Mouse (Mus musculus) 3T3-L1 (cell line): ENCODE measurements around the gene Lnpk.
A peak's percentile ranks its signal among the peaks of the same experiment; 100 is the strongest.

Experiments
- DNase-seq: peaks from one replicate; pipeline ENCODE4 v3.0.0-alpha.2; 2015; ENCODE audit warnings: low read depth, low spot score

The Lnpk gene

DNA sequence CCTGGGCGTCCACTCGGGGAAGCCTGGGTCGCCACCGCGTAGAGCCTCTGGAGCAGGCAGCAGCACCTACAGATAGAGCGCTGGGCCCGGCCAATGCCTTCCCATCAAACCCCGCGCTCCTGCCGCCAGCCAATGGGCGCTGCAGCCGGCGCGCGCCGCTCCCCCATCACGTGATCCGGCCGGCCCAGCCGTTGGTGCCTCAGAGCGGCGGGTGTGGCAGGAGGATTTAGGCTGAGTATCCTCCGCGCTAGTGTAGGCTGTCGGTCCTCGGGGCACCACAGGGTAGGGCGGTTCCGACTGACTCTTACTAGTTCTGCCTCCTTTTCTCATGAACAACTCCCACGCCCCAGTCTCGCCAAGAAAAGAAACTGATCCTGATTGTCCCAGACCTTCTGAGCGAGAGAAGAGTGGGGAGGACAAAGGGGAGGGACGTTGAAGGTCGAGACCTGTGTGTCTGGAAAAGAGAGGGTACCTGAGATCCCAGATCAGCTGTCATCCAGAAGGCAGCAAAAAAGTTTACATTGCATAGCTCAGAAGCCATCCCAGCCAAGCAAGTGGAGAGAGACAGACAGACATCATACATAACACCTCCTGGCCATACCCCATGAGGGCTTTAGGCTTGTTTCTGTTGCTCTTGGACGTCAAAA lies at the start of gene Lnpk:
Gene Lnpk (minus strand): TSS at position 593 of the 647 bp plus-strand sequence.
- peak; percentile 92 for DNase-seq

DNA sequence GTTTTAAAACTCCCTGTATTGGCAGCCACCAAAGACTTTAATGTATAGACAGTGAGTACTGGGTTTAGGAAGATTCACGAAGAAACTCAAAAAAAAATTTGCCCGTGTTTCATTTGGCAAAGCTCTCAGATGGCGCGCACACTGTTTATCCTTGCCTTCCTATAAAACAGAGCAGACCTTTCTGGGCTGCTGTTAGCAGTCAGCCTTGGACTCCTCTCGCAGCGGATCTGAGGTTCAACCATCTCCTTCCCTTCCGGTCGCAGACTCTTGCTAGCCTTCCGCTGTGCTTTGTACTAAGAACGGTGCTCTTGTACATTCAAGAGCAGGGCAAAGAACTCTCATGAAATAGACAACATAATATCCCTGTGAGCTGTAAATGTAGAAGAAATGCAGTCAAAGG lies 41.1 kb upstream of the Lnpk start:
- no peak for DNase-seq

DNA sequence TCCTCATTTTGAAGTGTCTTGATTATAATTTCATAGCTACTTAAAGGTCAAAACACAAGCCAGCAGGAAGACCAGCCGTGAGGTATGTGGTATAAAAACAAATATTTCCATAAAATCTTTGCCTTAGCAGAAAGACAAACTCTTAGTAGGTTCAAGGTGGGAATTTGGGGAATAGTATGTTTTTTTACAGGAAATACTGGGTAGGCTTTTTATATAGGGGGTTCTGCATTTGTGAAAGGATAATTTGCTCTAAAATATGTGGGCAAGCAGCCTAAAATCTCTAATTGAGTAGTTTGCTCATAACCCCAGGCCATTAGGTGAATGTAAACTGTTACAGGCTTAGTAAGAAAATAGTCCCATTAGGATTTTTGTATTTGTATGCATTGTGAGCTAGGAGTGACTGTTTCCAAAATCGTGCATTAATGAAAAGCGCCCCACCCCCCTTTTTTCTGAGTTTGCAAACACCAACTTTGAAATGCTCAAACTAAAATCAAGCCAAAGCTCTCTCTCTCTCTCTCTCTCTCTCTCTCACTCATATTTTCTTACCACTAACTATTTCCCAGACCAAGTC lies 40.5 kb upstream of the Lnpk start:
- DNase-seq, result no peak

DNA sequence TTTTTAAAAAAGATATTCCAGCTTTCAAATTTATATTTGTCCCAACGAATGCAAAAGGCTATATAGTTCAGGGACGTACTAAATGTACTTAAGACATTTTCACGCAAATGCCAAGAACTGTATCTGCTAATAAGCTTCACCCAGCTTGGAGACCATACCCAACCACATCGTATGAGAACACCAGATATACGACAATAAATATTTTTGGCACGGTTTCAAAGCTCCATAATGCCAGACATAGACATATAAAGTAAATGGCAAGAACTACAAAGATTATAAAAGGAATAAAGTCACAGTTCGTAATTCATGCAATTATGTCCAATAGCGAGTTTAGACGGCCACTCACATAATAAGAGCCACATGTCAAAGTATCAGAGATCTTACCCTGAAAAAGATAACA lies 38.5 kb upstream of the Lnpk start:
- DNase-seq, result no peak

DNA sequence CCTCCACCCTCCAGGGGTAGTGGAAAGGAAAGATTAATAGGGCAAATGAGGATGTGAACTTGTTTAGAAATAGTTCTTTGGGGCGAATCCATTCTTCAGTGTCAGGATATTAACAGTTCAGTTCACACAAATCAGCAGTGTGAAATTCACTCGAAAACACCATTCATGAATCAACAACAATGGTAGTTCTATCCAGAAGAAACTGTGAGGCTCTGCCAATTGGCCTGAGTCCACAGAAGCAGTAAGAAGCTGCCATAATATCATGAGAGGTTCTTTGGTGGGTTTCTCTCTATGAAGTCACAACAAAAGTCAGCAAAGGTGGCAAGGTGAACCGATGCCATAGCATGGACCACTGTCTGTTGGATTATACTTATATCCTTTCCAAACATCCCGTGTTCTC lies 32.2 kb upstream of the Lnpk start:
- DNase-seq, result no peak

DNA sequence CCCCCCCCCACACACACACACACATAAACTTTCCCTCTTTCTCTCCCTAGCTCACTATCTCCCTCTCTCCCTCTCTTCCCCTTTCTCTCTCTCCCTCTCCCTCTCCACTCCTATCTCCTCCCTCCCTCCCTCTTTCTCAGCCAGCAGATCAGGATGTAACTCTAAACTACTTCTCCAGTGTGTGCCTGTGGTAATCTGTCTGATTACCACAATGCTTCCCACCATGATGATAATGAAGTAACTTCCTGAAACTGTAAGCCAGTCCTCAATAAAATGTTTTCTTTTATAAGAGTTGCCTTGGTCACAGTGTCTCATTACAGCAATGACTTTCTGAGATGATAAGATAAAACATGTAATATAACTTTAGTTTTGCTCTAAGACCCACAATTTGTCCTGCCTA lies 30.1 kb upstream of the Lnpk start:
- DNase-seq, result no peak

DNA sequence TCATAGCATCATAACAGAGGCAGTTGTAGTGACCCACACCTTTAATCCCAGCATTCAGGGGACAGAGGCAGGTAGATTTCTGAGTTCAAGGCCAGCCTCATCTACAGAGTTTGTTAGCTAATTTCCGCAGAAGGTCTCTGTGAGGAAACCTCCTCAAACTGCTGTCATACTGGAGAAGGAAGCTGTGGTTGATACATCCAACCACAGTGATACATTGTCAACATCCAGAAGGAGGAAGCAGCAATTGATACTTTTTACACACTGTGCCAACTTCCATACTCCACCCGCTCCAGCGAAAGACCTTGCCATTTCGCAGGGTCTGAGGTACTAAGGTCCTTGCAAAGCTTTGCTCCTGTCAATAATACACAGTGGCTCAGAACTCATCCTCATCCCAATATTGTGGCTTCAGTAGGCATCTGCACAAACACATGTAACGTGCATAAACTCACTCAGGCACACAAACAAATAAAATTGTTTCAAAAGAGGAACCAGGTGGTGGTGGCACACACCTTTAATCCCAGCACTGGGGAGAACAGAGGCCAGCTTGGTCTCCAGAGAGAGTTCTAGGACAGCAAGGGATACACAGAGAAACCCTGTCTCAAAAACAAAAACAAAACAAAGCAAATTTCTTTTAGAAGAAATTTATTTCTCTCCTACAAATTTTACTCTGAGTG lies 27.0 kb upstream of the Lnpk start:
- no peak for DNase-seq

DNA sequence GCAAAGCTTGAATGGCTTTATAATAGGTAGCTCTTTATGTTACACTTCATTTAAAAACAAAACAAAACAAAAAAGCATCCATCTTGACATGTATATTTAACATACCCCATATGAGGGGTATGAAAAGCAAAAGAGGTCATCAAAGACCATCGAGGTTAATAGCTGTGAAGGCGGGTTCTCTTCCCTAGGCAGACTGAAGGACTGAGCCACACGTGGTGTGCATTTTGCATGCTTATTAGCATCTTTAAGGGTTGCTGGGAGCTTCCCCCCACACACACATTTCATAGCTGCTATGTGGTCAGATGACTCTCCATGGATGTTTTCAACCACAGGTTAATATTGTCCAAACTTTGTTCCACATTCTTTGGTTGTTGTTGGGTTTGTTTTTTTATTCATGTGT lies 24.8 kb upstream of the Lnpk start:
- no peak for DNase-seq

DNA sequence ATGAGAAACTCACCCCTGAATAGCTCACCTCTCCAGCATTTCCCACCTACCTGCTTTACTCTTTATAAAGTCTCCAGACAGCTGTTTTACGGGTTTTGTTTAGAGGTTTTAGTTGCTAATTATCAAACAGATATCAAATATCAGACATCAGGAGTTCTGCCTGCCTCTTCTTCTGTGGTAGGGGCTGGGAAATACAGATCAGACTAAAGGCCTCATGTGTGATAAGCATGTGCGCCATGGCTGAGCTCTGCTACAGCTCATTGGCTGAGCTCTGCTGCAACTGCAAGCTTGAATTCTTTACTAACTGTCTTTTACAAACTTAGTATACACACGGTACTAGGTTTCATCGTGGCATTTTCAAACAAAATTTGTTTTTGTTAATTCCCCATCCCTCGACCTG lies 23.2 kb upstream of the Lnpk start:
- no peak for DNase-seq

DNA sequence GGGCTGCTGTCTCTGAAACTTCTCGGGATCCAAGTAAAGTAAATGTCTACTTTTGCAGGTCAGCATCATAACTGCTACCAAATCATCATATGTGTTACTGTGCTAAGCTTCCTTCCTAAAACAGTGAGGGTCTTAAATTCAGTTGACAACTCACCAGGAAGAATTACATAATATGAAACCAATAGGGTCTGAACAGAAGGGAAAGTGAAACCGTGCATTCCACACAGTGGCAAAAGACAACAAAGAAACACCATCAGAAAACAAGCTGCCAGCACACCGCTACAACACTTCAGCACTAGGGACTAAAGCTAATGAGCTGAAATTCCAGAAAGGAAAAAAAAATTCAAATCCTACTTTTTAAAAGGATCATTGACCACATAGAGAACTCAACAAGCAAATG lies 17.9 kb upstream of the Lnpk start:
- no peak for DNase-seq

DNA sequence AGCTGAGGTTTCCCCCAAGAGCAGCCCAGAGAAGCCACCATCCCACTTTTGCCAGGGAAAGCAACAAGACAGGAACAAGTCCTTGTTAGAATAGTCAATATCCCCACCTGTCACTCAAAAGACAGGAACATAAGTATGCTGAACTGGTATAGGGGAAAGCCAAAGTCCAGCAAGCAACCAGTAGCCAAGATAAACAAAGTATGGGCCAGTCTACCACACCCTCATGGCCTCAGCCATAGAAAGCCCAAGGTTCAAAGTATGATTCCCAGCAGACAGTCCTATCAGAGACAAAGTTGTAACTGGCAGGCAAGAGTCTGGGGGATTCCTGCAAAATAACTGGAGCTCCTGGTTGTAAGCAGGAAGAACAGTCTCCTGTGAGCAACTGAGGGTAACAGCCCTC lies 16.9 kb upstream of the Lnpk start:
- DNase-seq, result no peak

DNA sequence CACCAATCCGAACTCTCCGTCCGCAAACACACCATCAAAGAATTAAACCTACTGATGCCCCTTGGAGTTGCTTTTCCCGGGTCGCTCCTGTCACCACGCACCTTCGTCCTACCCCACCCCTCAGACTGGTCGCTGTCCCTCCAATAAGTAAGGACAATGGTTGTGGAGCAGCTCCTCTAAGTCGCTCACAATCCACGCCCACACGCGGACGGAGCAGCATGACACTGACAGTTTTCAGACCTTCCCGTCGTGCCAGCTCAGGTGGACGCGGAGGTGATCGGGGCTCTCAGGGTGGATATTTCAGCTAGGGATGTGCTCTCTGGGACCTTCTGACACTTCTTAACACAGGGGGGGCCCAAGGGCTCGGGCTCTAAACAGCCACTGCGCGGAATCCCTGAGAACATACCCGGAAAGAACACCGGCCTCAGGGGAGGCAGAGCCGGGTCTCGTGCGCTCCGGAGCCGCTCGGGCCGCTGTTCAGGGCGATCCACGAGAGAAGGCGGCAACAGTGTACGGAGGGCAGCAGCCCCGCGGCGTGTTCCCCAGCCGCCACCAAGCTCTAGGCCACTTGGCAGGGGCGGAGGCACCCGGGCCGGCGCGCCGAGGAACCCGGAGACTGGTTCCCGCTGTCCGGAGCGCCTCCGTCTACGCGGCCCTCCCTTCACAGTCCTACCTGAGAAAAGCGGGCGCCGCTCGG lies 941 bp downstream of the Lnpk start:
- DNase-seq, result peak; percentile 57

DNA sequence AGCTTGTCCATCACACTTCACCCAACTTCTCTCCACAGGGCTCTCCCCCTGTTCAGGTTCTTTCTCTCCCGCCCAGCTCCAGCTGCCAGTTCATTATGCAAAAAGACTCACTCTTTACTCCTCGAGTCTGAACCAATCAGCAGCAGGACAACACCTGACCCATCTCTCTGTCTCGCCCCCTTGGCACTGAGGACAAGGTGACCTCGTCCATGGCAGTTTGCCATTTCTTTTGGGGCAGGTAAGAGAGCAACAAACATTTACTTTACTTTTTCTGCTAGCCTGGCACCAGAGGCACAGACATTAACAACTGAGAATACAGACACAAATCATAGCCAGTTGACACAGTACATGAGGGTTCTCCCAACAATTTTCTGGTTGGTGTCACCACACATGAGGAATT lies 8.8 kb downstream of the Lnpk start:
- no peak for DNase-seq

DNA sequence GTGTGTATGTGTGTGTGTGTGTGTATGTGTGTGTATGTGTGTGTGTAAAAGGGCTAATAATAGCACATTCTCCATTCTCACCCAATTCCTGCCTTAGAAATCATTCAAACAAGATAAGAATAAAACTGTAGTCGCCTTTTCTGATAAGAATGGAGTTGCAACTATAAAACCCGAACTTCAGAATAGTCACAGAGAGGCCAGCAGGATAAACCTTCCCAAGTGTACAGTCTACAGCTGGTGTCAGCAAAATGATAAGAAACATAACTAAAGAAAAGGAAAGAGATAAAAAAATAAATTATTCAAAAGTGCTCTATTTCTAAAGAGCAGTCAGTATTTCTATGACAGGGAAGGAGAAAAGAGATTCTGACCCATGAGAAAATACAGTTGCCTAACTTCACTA lies 19.4 kb downstream of the Lnpk start:
- no peak for DNase-seq

DNA sequence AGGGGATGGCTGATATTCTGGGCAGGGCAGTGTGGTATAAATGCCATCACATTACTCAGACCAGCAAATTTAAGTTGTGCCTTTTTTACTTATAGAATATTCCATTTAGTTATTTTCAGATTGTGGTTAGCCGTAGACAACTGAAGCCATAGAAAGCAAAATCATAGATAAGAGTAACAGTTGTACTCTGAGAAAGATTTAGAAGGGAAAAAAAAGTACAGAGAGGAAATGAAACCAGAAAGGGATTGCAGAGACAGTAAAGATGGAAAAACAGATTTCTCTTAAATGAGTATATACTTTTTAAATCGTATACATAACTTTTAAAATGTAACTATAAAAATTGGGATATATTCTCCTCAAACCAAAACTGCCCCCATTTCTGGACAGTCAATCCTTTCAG lies 20.1 kb downstream of the Lnpk start:
- DNase-seq, result no peak

DNA sequence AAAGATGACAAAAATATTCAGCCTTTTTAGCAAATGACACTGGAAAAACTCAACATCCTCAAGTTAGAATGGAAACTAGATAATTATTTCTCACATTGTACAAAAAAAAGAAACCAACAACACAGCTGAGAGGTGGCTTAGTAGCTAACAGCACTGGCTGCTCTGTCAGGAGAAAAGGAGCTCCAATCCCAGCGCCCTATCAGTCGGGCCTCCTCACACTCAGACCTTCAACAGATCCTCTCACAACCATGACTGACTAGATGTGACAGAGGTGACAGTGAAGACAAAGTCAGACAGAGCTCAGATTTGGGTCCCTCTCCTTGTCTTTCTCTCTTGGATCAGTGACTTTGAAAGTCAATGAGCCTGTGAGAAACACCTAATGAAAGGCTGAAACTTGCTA lies 21.8 kb downstream of the Lnpk start:
- DNase-seq, result no peak

DNA sequence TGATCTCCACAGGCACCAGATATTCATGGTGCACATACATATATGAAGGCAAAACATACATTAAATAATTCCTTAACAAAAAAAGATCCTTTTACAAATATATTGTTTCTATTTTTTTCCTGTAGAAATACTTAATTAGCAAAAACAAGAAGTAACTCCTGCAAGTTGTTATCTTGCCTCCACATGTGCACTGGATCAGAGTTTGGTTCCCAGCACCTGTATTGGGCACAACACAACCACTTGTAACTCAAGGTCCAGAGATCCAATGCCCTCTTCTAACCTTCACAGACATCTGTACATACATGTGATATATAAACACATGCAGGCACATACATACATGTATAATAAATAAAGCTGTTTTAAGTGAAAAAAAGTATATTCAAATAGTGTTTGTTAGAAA lies 27.3 kb downstream of the Lnpk start:
- no peak for DNase-seq

DNA sequence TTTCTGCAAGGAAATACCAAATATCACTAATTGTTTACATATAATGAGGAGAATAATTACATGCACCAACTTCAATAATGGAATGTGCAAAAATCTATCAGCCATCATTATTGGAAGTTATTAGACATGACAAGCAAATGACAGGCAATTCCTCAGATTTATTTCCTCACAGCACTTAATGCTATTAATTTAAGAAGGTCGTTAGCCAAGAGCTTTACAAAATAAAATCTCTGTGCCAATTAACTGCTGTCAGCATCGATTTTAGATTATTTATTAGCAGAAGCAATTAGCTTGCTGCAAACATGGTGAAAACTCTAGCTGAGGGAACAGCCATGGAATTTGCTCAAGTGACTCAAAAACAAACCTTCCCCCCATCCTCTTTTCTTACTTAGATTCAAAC lies 30.9 kb downstream of the Lnpk start:
- no peak for DNase-seq

DNA sequence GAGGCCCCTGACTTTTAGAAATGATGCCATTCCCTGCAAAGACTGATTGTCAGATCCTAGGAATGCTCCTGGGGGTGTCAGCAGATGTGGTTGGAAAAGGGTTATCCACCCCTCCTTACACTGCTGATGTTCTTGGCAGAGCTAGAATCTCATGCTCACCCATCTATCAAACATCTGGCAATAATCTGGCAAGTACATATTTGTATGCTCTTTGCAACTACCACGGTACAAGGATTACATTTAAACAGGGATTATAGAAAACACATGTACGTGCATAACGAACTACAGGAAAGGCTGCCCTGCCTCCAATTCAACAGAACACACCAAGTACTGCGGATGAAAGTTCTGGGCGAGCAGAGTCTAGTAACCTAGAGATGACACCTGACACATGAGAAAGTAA lies 70.9 kb downstream of the Lnpk start:
- peak; percentile 70 for DNase-seq

DNA sequence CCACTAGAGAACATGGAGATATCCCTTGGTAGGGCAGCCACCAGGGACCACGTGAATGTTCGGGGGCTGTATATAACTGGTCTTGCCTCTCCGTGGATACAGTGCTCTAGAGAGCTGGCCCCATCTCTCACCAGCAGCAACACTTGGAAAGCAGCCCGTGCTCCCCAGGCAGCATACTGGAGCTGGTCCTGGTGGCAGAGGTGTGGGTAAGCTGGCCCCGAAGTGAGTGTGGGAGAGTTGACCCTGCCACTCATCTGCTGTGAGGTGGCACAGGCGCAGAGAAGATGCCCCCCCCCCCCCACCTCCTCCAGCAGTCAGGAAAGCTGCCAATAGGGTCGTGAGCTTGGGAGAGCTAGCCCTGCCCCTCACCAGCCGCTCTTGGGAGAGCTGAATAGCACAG lies 72.8 kb downstream of the Lnpk start:
- no peak for DNase-seq

DNA sequence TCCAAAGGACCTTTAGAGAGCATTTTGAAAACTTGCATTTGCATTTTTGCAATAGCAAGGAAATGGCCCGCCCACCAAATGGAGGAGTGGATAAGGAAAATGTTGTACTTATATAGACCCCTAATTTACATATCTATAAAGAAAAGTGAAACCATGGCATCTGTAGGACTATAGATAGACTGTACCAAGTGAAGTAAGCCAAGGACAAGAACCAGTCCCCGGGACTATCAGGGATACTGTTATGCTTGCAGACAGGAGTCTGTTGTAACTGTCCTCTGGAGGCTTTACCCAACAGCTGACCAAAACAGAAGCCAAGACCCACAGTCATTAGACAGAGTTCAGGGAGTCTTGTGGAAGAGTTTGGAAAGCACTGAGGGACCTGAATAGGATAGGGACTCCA lies 78.9 kb downstream of the Lnpk start:
- DNase-seq, result no peak

DNA sequence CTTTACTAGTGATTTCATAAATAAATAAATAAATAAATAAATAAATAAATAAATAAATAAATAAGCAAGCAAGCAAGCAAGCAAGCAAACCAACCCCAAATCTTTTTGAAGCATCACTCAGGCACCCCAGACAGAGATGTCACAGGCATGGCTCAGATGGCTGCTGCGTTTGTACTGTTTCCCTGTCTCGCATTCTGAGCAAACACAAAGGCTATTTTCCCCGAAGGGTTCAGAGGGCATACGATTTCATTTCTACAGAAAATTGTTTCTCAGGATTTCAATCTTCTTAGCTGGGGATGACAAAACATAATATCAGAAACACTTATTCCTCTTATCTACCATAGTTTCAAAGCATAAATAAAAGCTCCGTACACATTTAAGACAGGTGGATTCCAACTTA lies 81.4 kb downstream of the Lnpk start:
- no peak for DNase-seq

DNA sequence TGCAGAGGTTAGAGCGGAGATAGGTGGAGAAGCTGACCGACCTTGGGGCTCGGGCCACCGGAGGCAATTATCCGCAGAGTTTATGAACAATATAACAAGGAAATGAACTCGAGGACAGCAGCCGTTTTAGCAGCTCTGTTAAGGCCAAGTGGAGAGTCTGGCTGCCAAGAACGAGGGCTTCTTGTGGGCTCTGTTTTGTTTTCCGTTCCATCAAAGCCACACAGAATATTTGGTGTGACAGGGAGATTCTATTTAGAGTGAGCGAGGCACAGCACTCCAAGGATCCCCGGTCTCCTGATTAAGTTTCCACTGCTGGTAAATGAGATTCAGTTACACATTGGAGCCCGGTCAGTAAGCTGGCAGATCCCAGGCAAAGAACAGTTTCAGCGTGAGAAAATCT lies 87.8 kb downstream of the Lnpk start:
- no peak for DNase-seq
